Mouse (Mus musculus) spleen, postnatal 36 days (tissue): ENCODE data around the gene Golm1.
A peak's percentile ranks its signal among the peaks of the same experiment; 100 is the strongest.

Experiments
- DNase-seq, 2 experiments: peaks; one replicate each; pipeline ENCODE4 v3.0.0; 2022; ENCODE audit warnings: low spot score in 2 of 2, mixed read lengths in 1 of 2

Golm1 gene

GRCm38 (mm10) chr13:59676316-59677229, 962 bp upstream of the Golm1 start:
- no peak for DNase-seq

DNA sequence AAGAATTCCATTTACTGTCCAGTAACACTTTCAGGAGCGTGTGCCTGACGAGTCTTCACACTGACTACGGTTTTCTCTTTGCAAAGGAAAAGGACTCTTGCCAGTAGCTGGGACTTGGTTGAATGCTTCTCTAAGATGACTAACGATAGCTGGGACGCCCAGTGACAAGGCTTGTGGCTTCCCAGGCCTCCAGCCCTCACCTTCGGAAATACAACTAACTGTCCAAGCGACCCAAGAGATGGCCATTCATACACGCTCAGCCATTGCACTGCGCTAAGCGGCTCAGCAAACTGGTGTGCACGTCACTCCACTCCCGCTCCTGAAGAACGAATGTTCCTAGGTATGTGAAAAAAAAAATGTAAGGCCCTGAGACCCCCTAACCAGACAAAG, 855 bp downstream of the Golm1 start:
- no peak for DNase-seq

DNA sequence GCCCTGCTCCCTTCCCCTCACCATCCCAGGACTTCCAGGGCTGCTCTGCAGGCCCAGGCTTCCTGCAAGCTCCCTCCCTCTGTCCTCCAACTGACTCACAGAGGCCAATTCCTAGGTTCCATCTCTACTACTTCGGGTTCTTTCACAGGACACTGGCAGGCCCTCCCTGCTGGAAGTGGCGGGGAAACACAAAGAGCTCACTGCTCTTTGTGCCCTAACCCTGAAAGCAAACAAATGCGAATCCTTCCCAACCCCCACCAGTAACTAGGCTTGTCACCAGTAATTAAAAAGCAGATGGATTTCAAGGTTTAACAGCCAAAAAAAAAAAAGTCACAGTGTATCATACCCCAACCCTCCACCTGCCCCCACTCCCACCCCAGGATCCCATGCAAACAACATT, 1.4 kb downstream of the Golm1 start:
- no peak for DNase-seq

DNA sequence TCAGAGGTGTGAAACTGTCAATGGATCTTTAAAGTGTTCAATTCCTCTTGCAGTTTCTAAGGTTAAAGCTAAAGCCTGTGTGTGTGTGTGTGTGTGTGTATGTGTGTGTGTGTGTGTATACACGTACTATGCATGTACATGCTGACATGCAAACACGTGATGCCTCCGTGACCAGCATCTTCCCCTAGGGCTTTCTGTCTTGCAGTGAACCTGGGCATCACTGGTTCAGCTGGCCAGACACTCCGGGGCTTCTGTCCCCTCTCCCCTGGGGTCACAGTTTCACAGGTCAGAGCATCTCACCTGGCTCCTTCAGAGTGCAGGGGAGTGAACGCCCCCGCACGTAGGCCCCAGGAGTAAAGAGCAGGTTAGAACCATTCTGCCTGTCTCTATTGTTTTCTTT, 2.0 kb downstream of the Golm1 start:
- no peak for DNase-seq

DNA sequence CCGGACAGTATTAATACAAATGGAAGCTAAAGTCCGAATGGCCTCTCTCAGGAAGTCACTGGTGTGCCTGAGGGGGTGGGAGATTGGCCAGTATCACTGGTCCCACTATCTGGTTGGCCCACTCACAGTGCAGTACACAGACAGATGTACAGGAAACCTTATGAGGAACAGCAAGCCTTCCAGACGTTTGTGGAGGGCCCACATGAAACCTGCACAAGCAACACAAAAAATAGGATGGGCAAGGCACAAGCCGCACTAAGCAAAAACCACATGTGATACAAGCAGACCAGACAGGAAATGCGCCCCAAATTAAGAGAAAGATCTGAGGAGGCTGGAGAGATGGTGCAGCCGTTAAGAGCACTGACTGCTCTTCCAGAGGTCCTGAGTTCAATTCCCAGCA, 3.4 kb downstream of the Golm1 start:
- peak; percentile 24 to 40 for DNase-seq

DNA sequence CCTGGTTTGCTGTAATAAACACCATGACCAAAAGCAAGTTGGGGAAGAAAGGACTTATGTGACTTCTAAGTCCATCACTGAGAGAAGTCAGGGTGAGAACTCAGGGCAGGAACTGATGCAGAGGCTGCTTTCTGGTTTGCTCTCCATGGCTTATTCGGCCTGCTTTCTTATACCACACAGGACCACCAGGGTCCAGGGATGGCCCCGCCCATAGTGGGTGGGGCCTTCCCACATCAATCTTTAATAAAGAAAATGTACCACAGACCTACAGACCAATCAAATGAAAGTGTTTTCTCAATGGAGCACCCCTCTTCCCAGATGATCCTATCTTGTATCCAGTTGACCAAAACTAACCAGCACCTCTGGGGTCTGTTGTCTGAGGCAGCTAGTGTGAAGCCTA, 4.1 kb downstream of the Golm1 start:
- DNase-seq = no peak

- no peak for DNase-seq
Measured at GRCm38 (mm10) chr13:59669946-59670345, 5.7 kb downstream of the Golm1 start.

- DNase-seq = peak; percentile 80 to 81
Measured at GRCm38 (mm10) chr13:59668501-59669093, 7.0 kb downstream of the Golm1 start.

DNA sequence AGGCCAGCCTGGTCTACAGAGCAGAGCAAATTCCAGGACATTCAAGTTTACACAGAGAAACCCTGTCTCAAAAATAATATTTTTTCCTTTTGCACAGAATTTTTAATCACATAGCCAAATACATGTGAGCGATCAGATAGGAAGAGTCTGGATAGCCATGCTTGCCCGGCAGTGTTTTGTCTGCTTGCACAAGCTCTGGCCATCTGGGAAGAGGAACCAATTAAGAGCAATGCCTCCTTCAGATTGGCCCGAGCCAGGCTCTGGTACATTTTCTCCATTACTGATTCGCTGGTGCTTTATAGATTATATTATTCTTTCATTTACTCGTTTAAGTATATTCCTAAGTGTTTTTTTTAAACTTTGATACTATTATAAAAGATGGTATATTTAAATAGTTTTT, 7.8 kb downstream of the Golm1 start:
- DNase-seq = no peak

DNA sequence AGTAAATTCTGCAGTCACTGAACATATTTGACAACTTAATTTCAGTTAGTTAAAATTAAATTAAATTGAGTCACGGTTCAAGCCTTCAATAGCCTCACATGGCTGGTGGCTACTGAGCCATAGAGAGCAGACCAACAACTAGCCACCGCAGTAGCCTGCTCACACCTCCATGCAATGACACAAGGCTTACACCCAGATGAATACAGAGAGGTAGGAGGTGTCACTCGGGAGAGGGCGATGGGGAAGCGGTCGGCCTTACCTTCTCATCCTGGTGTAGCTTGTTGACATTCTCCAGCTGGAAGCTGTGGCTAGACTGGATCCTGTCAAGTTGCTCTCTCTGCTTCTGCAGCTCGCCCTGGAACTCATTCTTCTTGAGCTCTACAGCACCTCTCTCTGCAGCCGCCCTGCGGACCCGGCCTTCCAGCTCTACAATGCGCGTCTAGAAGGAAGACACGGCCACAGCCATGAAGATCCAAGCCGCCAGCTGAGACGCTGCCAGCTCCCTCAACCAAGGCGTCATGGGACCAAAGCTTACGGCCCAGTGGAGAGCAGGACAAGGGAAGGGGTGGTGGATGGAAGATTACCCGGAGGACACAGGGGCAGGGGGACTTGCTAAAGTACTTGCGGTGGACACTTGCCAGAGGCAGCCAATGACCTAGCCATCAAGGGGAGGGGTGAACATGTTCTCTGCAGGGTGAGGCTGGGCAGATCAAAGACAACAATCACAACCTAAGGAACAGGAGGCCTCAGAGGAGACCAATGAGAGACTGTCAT, 11.5 kb downstream of the Golm1 start:
- no peak for DNase-seq

DNA sequence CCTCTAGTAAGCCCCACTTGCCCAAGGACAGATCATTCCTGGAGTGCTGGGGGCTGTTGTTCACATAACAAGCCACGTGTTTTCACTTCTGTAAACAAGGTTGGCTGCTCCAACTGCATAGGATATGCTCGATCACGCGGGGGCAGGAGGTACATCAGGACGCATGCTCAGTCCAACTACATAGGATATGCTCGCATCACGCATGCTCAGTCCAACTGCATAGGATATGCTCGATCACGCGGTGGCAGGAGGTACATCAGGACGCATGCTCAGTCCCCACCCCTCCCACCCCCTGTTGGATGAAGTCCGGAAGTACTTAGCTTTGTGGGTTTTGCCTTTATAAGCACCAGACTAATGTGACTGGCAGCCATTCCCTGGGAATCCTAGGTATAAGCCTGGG, 13.6 kb downstream of the Golm1 start:
- DNase-seq = no peak

DNA sequence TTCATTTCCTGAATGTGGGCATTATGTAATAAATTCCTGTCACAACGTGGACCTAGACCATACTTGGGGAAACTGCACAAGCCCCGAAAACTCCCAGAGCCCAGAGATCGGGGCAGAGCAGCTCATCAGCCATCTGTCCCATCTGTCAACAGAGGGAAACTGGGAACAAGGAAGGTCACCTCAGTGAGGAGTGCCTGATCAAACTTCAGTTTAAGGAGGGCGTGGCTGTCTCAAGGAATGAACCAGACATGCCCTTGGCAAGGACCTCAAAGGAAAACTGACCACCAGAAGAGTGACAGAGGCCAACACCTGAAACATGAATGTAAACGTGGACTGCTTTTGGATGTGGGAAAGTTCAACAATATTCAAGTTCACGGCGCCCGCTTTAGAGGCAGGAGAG, 14.2 kb downstream of the Golm1 start:
- no peak for DNase-seq

DNA sequence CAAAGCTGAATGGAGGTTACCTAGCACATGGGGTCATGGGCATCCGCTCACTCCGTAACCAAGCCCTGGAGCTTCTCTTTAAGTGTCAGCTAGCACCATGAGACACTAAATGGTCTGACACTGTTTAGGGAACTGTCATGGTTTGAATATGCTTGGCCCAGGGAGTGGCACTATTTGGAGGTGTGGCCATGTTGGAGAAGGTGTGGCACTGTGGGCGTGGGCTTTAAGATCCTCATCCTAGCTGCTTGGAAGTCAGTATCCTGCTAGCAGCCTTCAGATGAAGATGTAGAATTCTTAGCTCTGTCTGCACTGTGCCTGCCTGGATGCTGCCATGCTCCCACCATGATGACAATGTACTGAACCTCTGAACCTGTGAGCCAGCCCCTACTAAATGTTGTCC, 15.2 kb downstream of the Golm1 start:
- no peak for DNase-seq

DNA sequence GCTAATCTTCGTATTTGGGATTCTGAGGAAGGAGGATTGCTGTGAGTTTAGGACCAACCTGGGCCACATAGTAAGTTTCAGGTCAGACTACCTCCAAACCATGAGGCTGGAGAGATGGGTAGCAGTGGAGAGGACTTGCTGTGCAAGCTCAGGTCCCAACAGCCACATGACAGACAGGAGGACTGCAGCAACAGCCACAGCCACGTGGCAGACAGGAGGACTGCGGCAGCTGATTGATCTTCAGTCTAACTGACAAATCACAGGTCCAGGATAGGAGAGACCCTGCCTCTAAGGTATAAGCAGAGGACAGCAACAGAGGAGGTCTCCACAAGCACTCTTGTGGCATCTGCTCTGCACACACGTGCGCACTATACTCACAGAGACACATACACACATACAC, 17.8 kb downstream of the Golm1 start:
- DNase-seq = no peak

GRCm38 (mm10) chr13:59656975-59657388, 18.6 kb downstream of the Golm1 start:
- DNase-seq = peak in 1 of 2 experiments; percentile 21

GRCm38 (mm10) chr13:59656316-59656832, 19.2 kb downstream of the Golm1 start:
- peak; percentile 73 to 81 for DNase-seq

DNA sequence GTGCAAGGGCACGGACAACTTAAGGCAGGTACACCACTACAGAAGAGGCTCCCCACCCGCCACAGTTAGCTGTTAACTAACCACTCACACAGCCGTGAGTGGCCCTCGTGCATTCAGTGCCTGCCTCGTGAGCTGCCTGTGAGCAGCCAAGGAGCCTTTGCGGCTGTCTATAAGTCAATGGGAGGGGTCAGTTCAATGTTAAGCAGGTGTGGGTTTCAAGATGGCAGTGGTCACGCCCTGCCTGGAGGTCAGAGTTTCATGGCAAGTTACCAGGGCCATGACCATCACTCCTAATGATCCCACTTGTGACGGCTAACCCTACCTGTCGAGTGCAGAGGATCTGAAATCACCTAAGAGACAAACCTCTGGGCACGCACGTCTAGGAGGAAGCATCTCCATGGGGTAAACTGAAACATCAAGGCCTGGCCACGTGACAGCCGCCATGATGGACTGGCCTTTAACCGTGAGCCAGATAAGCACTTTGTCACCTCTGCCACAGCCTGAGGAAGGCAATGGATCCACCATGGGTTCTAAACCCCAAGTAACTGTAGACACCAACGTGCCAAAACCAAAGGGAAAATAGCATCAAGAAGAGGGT, 19.8 kb downstream of the Golm1 start:
- DNase-seq = no peak

DNA sequence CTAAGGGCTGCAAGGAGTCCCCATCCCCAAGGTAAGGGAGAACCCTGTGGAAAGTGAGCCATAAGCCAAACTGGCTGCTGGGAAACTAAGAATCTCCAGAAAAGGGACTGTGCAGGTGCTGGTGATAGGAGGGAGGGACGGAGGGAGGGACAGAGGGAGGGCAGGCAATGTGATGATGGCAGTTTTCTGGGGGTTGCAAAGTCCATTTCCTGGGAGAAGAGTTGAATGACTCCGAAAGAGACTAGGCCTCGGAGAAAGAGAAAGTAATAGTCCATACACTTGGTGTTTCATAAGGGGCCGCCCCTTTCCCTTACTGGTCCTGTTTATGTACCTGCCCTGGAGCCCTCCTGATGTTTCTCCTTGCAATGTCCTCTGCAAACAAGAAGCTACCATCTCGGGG, 21.1 kb downstream of the Golm1 start:
- DNase-seq = no peak

- no peak for DNase-seq
Measured at GRCm38 (mm10) chr13:59653136-59653535, 22.5 kb downstream of the Golm1 start.

DNA sequence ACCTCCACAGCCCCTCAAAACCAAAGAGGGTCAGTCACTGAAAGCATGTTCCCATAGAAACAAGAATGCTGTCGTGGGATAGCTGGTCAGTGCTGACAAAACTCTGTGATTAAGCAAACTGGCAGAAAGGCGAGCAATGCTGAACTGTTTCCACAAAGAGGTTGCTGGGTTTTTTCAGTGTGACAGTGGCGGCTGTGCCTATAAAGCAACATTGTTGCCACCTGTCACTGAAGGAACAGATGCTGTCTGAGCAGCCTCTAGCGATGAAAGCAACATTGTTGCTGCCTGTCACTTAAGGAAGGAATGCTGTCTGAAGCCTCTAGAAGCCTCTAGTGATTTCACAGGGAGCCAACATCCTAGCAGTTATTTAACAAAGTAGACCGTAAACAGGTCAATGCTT, 23.0 kb downstream of the Golm1 start:
- no peak for DNase-seq

GRCm38 (mm10) chr13:59649781-59650180, 25.8 kb downstream of the Golm1 start:
- no peak for DNase-seq

- DNase-seq = no peak
Measured at GRCm38 (mm10) chr13:59648598-59648997, 27.0 kb downstream of the Golm1 start.
